Mouse (Mus musculus) myocyte (in vitro differentiated cells): Measurements from ENCODE around the gene Ldlrad3. TPM values are rescaled to one million over a fixed set of nuclear protein-coding genes. Genes with fewer than 3 reads are reported as not detected.

Source experiments
- H3K27me3 ChIP-seq: one replicate; pipeline ENCODE4 v1.6.1; 2011; ENCODE audit not compliant: control insufficient read depth, insufficient read depth, insufficient read length
- H3K36me3 ChIP-seq: one replicate; pipeline ENCODE4 v1.6.1; 2011; ENCODE audit not compliant: control insufficient read depth, insufficient read depth
- H3K4me2 ChIP-seq: one replicate; pipeline ENCODE4 v1.6.1; 2011; ENCODE audit warnings: low read depth, control low read depth
- H3K4me3 ChIP-seq: one replicate; pipeline ENCODE4 v1.5.1; 2011; ENCODE audit warnings: mild to moderate bottlenecking, control low read depth, moderate library complexity
- H3K79me2 ChIP-seq: one replicate; pipeline ENCODE4 v1.6.1; 2011; ENCODE audit not compliant: control insufficient read depth, insufficient read depth
- H3ac ChIP-seq: one replicate; pipeline ENCODE4 v1.6.1; 2011; ENCODE audit not compliant: control insufficient read depth, insufficient read length
- CEBPB ChIP-seq: IDR thresholded peaks from 2 replicates; pipeline ENCODE4 v1.6.1; 2011; ENCODE audit warnings: mild to moderate bottlenecking, moderate library complexity; ENCODE audit not compliant: poor library complexity, insufficient read depth, severe bottlenecking
- E2F4 ChIP-seq: IDR thresholded peaks from one replicate; pipeline ENCODE4 v1.6.1; 2011; ENCODE audit warnings: mild to moderate bottlenecking, control low read depth, moderate library complexity; ENCODE audit not compliant: insufficient read depth
- MAX ChIP-seq: IDR thresholded peaks from one replicate; pipeline ENCODE4 v1.6.1; 2011; ENCODE audit warnings: low read depth, mild to moderate bottlenecking, control low read depth
- MYOD1 ChIP-seq, 3 experiments: IDR thresholded peaks; one replicate each; pipeline ENCODE4 v1.6.1; 2011; ENCODE audit warnings: control low read depth in 2 of 3, low read depth in 2 of 3, mild to moderate bottlenecking in 2 of 3, moderate library complexity in 1 of 3; ENCODE audit not compliant: insufficient read length in 2 of 3, control insufficient read depth in 1 of 3
- MYOG ChIP-seq, 3 experiments: IDR thresholded peaks; one replicate each; pipeline ENCODE4 v1.6.1; 2011; ENCODE audit warnings: control low read depth in 2 of 3, low read depth in 2 of 3, mild to moderate bottlenecking in 2 of 3; ENCODE audit not compliant: insufficient read length in 2 of 3, control insufficient read depth in 1 of 3, insufficient read depth in 1 of 3
- POLR2A ChIP-seq: IDR thresholded peaks from one replicate; pipeline ENCODE4 v1.6.1; 2011; ENCODE audit warnings: low read depth, mild to moderate bottlenecking, control low read depth, moderate library complexity; ENCODE audit not compliant: insufficient read length
- POLR2AphosphoS2 ChIP-seq: IDR thresholded peaks from one replicate; pipeline ENCODE4 v1.6.1; 2011; ENCODE audit warnings: low read depth, control low read depth; ENCODE audit not compliant: insufficient read length
- REST ChIP-seq: IDR thresholded peaks from one replicate; pipeline ENCODE4 v1.6.1; 2011; ENCODE audit warnings: mild to moderate bottlenecking, control low read depth, moderate library complexity; ENCODE audit not compliant: insufficient read depth, insufficient read length
- SRF ChIP-seq: IDR thresholded peaks from one replicate; pipeline ENCODE4 v1.6.1; 2011; ENCODE audit warnings: low read depth; ENCODE audit not compliant: control insufficient read depth, insufficient read length
- TCF12 ChIP-seq: IDR thresholded peaks from one replicate; pipeline ENCODE4 v1.6.1; 2011; ENCODE audit warnings: mild to moderate bottlenecking, control low read depth; ENCODE audit not compliant: poor library complexity, insufficient read depth, severe bottlenecking
- TCF3 ChIP-seq: IDR thresholded peaks from one replicate; pipeline ENCODE4 v1.6.1; 2011; ENCODE audit warnings: low read depth, control low read depth; ENCODE audit not compliant: insufficient read length
- USF1 ChIP-seq: IDR thresholded peaks from one replicate; pipeline ENCODE4 v1.6.1; 2011; ENCODE audit warnings: low read depth, mild to moderate bottlenecking, control low read depth, moderate library complexity
- polyA plus RNA-seq: library from polyadenylated mRNA; unstranded; fragments of >200 nt; fragmentation: generic; extraction: Trizol; gene quantifications from one replicate; pipeline ENCODE4 v1.2.1, GENCODE M21; 2012; ENCODE audit warnings: missing spikeins

Gene Ldlrad3
- polyA plus RNA-seq, 1 experiment = 32.1 TPM

GRCm38 (mm10) chr2:102122146-102122515 lies 64.1 kb downstream of the Ldlrad3 start:
- Histone ChIP-seq H3K27me3 (no peaks in the 10 kb centered on the region), H3K4me3 (no peak overlapping the region), H3K4me2 (no peak overlapping the region), H3K79me2 (peaks cover 61% of the 10 kb centered on the region), H3ac (no peak overlapping the region), H3K36me3 (no peaks in the 10 kb centered on the region)
- no peak for TF ChIP-seq CEBPB
- TF ChIP-seq REST = no peak
- no peak for TF ChIP-seq POLR2A
- TF ChIP-seq MAX = no peak
- TF ChIP-seq TCF12 = no peak
- no peak for TF ChIP-seq POLR2AphosphoS2
- no peak for TF ChIP-seq MYOD1 (IDR thresholded peaks at IDR 0.05; ENCODE audit: control insufficient read depth in 1 of 3, insufficient read length in 2 of 3, low read depth in 2 of 3)
- no peak for TF ChIP-seq E2F4
- TF ChIP-seq TCF3 = no peak
- no peak for TF ChIP-seq USF1
- TF ChIP-seq SRF = no peak
- TF ChIP-seq MYOG (IDR thresholded peaks at IDR 0.05; ENCODE audit: control insufficient read depth in 1 of 3, insufficient read depth in 1 of 3, insufficient read length in 2 of 3, low read depth in 2 of 3) = no peak

GRCm38 (mm10) chr2:102121440-102122145 lies 64.6 kb downstream of the Ldlrad3 start:
- Histone ChIP-seq H3K4me3 (no peak overlapping the region), H3K27me3 (no peaks in the 10 kb centered on the region), H3K36me3 (no peaks in the 10 kb centered on the region), H3K79me2 (peaks cover 57% of the 10 kb centered on the region), H3K4me2 (no peak overlapping the region), H3ac (no peak overlapping the region)
- TF ChIP-seq CEBPB = no peak

- Histone ChIP-seq H3ac (no peak overlapping the region), H3K79me2 (peaks cover 56% of the 10 kb centered on the region), H3K36me3 (no peaks in the 10 kb centered on the region), H3K4me2 (peak overlapping the region; percentile 31), H3K27me3 (no peaks in the 10 kb centered on the region), H3K4me3 (no peak overlapping the region)
- TF ChIP-seq MYOG (IDR thresholded peaks at IDR 0.05; ENCODE audit: control insufficient read depth in 1 of 3, insufficient read depth in 1 of 3, insufficient read length in 2 of 3, low read depth in 2 of 3) = peak; percentile 33 to 88 (median 64)
- no peak for TF ChIP-seq SRF
- no peak for TF ChIP-seq POLR2A
- TF ChIP-seq MYOD1 (IDR thresholded peaks at IDR 0.05; ENCODE audit: control insufficient read depth in 1 of 3, insufficient read length in 2 of 3, low read depth in 2 of 3) = peak; percentile 16 to 96 (median 85)
- TF ChIP-seq TCF12 = peak; percentile 69
Observed at GRCm38 (mm10) chr2:102119751-102120505, 66.3 kb downstream of the Ldlrad3 start.

GRCm38 (mm10) chr2:102118988-102119460 lies 67.2 kb downstream of the Ldlrad3 start:
- H3K36me3 ChIP-seq = no peaks in the 10 kb centered on the region
- H3K79me2 ChIP-seq = peaks cover 55% of the 10 kb centered on the region
- peak in 1 of 3 experiments; percentile 17 for TF ChIP-seq MYOD1 (IDR thresholded peaks at IDR 0.05; ENCODE audit: control insufficient read depth in 1 of 3, insufficient read length in 2 of 3, low read depth in 2 of 3)
- TF ChIP-seq MYOG (IDR thresholded peaks at IDR 0.05; ENCODE audit: control insufficient read depth in 1 of 3, insufficient read depth in 1 of 3, insufficient read length in 2 of 3, low read depth in 2 of 3) = peak in 2 of 3 experiments; percentile 23 to 59
- no peak for TF ChIP-seq USF1
- no peak overlapping the region for H3K4me3 ChIP-seq
- H3ac ChIP-seq = no peak overlapping the region
- peak overlapping the region; percentile 31 for H3K4me2 ChIP-seq
- no peaks in the 10 kb centered on the region for H3K27me3 ChIP-seq

GRCm38 (mm10) chr2:102117402-102117760 lies 68.8 kb downstream of the Ldlrad3 start:
- peak overlapping the region; percentile 0 for H3K4me2 ChIP-seq

More at GRCm38 (mm10) chr2:102117402-102117760, 68.8 kb downstream of the Ldlrad3 start:
- TF ChIP-seq MYOG (IDR thresholded peaks at IDR 0.05; ENCODE audit: control insufficient read depth in 1 of 3, insufficient read depth in 1 of 3, insufficient read length in 2 of 3, low read depth in 2 of 3) (peak; percentile 20 to 90 (median 28)), SRF (no peak), MAX (no peak), CEBPB (no peak), MYOD1 (IDR thresholded peaks at IDR 0.05; ENCODE audit: control insufficient read depth in 1 of 3, insufficient read length in 2 of 3, low read depth in 2 of 3) (peak in 2 of 3 experiments; percentile 81 to 95), TCF3 (peak; percentile 54), TCF12 (peak; percentile 60), POLR2AphosphoS2 (no peak), USF1 (no peak), E2F4 (no peak), POLR2A (no peak), REST (no peak)
- Histone ChIP-seq H3K79me2 (peaks cover 45% of the 10 kb centered on the region), H3K27me3 (no peaks in the 10 kb centered on the region), H3K36me3 (no peaks in the 10 kb centered on the region), H3ac (no peak overlapping the region), H3K4me3 (no peak overlapping the region)
